Mouse (Mus musculus): ENCODE results near the gene Ly75. TPM values are rescaled to one million over a fixed set of nuclear protein-coding genes. Genes with fewer than 3 reads are reported as not detected.
A peak's percentile ranks its signal among the peaks of the same experiment; 100 is the strongest.

Ly75 gene
- total and polyA plus RNA-seq, 3 experiments, result 0.37 to 0.68 (median 0.57) TPM

- intact Hi-C loops (cut with DNase I), result no loop called here
- Histone ChIP-seq H3K79me2 (replicated peaks; ENCODE audit: control insufficient read depth, insufficient read depth, low read length) (no peaks in the 10 kb centered on the region), H3K9ac (ENCODE audit: low read depth, low read length) (no peak overlapping the region), H3K27ac (no peak overlapping the region), H3K27me3 (ENCODE audit: control insufficient read depth, insufficient read depth, low read length) (no peaks in the 10 kb centered on the region), H3K4me1 (ENCODE audit: control insufficient read depth, insufficient read depth, low read length) (no peaks in the 10 kb centered on the region), H3K36me3 (ENCODE audit: control insufficient read depth, insufficient read depth, low read length) (no peaks in the 10 kb centered on the region), H3K4me3 (no peak overlapping the region)
- TF ChIP-seq POLR2A (IDR thresholded peaks at IDR 0.05; ENCODE audit: insufficient read depth, low read depth, low read length) (no peak), EP300 (IDR thresholded peaks at IDR 0.05; ENCODE audit: insufficient read depth, low read depth, low read length) (no peak), CTCF (IDR thresholded peaks at IDR 0.05) (no peak)
- no peak for DNase-seq
- 94% methylated on average over 3 of the region's 3 CpGs for WGBS
These were observed 23.3 kb downstream of the Ly75 start for GRCm38 (mm10) chr2:60359796-60360195.

GRCm38 (mm10) chr2:60355388-60355683 lies 27.8 kb downstream of the Ly75 start:
- Histone ChIP-seq H3K27ac (no peak overlapping the region), H3K27me3 (ENCODE audit: control insufficient read depth, insufficient read depth, low read length) (no peaks in the 10 kb centered on the region), H3K9ac (ENCODE audit: low read depth, low read length) (no peak overlapping the region), H3K4me1 (ENCODE audit: control insufficient read depth, insufficient read depth, low read length) (no peaks in the 10 kb centered on the region), H3K36me3 (ENCODE audit: control insufficient read depth, insufficient read depth, low read length) (no peaks in the 10 kb centered on the region), H3K79me2 (replicated peaks; ENCODE audit: control insufficient read depth, insufficient read depth, low read length) (no peaks in the 10 kb centered on the region), H3K4me3 (no peak overlapping the region)
- WGBS, result 19% methylated on average over 3 of the region's 3 CpGs
- no peak for DNase-seq
- intact Hi-C loops (cut with DNase I), result no loop called here
- TF ChIP-seq POLR2A (IDR thresholded peaks at IDR 0.05; ENCODE audit: insufficient read depth, low read depth, low read length) (no peak), EP300 (IDR thresholded peaks at IDR 0.05; ENCODE audit: insufficient read depth, low read depth, low read length) (no peak), CTCF (IDR thresholded peaks at IDR 0.05) (no peak)

- intact Hi-C loops (cut with DNase I), result no loop called here
- H3K9ac ChIP-seq (ENCODE audit: low read depth, low read length), result no peak overlapping the region
- H3K27me3 ChIP-seq (ENCODE audit: control insufficient read depth, insufficient read depth, low read length), result no peaks in the 10 kb centered on the region
- H3K4me3 ChIP-seq, result no peak overlapping the region
- no peak overlapping the region for H3K27ac ChIP-seq
- WGBS, result 62% methylated on average over 18 of the region's 18 CpGs
- no peaks in the 10 kb centered on the region for H3K79me2 ChIP-seq (replicated peaks; ENCODE audit: control insufficient read depth, insufficient read depth, low read length)
- TF ChIP-seq EP300 (IDR thresholded peaks at IDR 0.05; ENCODE audit: insufficient read depth, low read depth, low read length), result no peak
- TF ChIP-seq CTCF (IDR thresholded peaks at IDR 0.05), result no peak
- TF ChIP-seq POLR2A (IDR thresholded peaks at IDR 0.05; ENCODE audit: insufficient read depth, low read depth, low read length), result no peak
- no peaks in the 10 kb centered on the region for H3K36me3 ChIP-seq (ENCODE audit: control insufficient read depth, insufficient read depth, low read length)
- no peak for DNase-seq
- no peaks in the 10 kb centered on the region for H3K4me1 ChIP-seq (ENCODE audit: control insufficient read depth, insufficient read depth, low read length)
These were observed 28.3 kb downstream of the Ly75 start for GRCm38 (mm10) chr2:60354541-60355387.

- H3K27me3 ChIP-seq (ENCODE audit: control insufficient read depth, insufficient read depth, low read length), result no peaks in the 10 kb centered on the region
- intact Hi-C loops (cut with DNase I), result no loop called here
- DNase-seq, result no peak
- TF ChIP-seq CTCF (IDR thresholded peaks at IDR 0.05) (no peak), POLR2A (IDR thresholded peaks at IDR 0.05; ENCODE audit: insufficient read depth, low read depth, low read length) (no peak), EP300 (IDR thresholded peaks at IDR 0.05; ENCODE audit: insufficient read depth, low read depth, low read length) (no peak)
- no peak overlapping the region for H3K4me3 ChIP-seq
- no peaks in the 10 kb centered on the region for H3K36me3 ChIP-seq (ENCODE audit: control insufficient read depth, insufficient read depth, low read length)
- WGBS, result 88% methylated on average over 5 of the region's 5 CpGs
- H3K9ac ChIP-seq (ENCODE audit: low read depth, low read length), result no peak overlapping the region
- no peaks in the 10 kb centered on the region for H3K79me2 ChIP-seq (replicated peaks; ENCODE audit: control insufficient read depth, insufficient read depth, low read length)
- H3K27ac ChIP-seq, result no peak overlapping the region
- H3K4me1 ChIP-seq (ENCODE audit: control insufficient read depth, insufficient read depth, low read length), result no peaks in the 10 kb centered on the region
These were observed 30.8 kb downstream of the Ly75 start for GRCm38 (mm10) chr2:60352296-60352695.

- no peak for TF ChIP-seq CTCF (IDR thresholded peaks at IDR 0.05)
- TF ChIP-seq EP300 (IDR thresholded peaks at IDR 0.05; ENCODE audit: insufficient read depth, low read depth, low read length), result no peak
- no peak for TF ChIP-seq POLR2A (IDR thresholded peaks at IDR 0.05; ENCODE audit: insufficient read depth, low read depth, low read length)
- intact Hi-C loops (cut with DNase I), result no loop called here
- no peaks in the 10 kb centered on the region for H3K4me1 ChIP-seq (ENCODE audit: control insufficient read depth, insufficient read depth, low read length)
These were observed 31.3 kb downstream of the Ly75 start for GRCm38 (mm10) chr2:60351781-60352180.

GRCm38 (mm10) chr2:60347875-60348274 lies 35.2 kb downstream of the Ly75 start:
- peak in 1 of 2 experiments; percentile 4 for DNase-seq
- Histone ChIP-seq H3K36me3 (ENCODE audit: control insufficient read depth, insufficient read depth, low read length) (no peaks in the 10 kb centered on the region), H3K79me2 (replicated peaks; ENCODE audit: control insufficient read depth, insufficient read depth, low read length) (no peaks in the 10 kb centered on the region), H3K9ac (ENCODE audit: low read depth, low read length) (no peak overlapping the region), H3K4me1 (ENCODE audit: control insufficient read depth, insufficient read depth, low read length) (no peaks in the 10 kb centered on the region), H3K4me3 (no peak overlapping the region), H3K27me3 (ENCODE audit: control insufficient read depth, insufficient read depth, low read length) (no peaks in the 10 kb centered on the region), H3K27ac (no peak overlapping the region)
- intact Hi-C loops (cut with DNase I), result no loop called here
- TF ChIP-seq CTCF (IDR thresholded peaks at IDR 0.05), result no peak
- TF ChIP-seq POLR2A (IDR thresholded peaks at IDR 0.05; ENCODE audit: insufficient read depth, low read depth, low read length), result no peak
- TF ChIP-seq EP300 (IDR thresholded peaks at IDR 0.05; ENCODE audit: insufficient read depth, low read depth, low read length), result no peak
- WGBS, result 69% methylated on average over 7 of the region's 7 CpGs

More at GRCm38 (mm10) chr2:60351781-60352180, 31.3 kb downstream of the Ly75 start:
- WGBS, result 73% methylated on average over 8 of the region's 8 CpGs
- H3K27me3 ChIP-seq (ENCODE audit: control insufficient read depth, insufficient read depth, low read length), result no peaks in the 10 kb centered on the region
- no peak overlapping the region for H3K9ac ChIP-seq (ENCODE audit: low read depth, low read length)
- no peak overlapping the region for H3K4me3 ChIP-seq
- DNase-seq, result no peak
- no peaks in the 10 kb centered on the region for H3K36me3 ChIP-seq (ENCODE audit: control insufficient read depth, insufficient read depth, low read length)
- H3K27ac ChIP-seq, result no peak overlapping the region
- no peaks in the 10 kb centered on the region for H3K79me2 ChIP-seq (replicated peaks; ENCODE audit: control insufficient read depth, insufficient read depth, low read length)

All from heart, adult 2 months (tissue).